Mouse (Mus musculus): ENCODE data around the gene Gm10642. TPM values are rescaled to one million over a fixed set of nuclear protein-coding genes. Genes with fewer than 3 reads are reported as not detected.
A peak's percentile ranks its signal among the peaks of the same experiment; 100 is the strongest.

Gene Gm10642
- total RNA-seq (2014; fragmentation: Nextera tagmentation) (0.59 TPM in 1 of 2 replicates, not detected in the other), total RNA-seq (2017) (0.89 TPM in 1 of 2 replicates, not detected in the other)

- peak; percentile 50 for ATAC-seq (replicated peaks; ENCODE audit: low FRiP score, low TSS enrichment, poor library complexity, severe bottlenecking)
Observed at GRCm38 (mm10) chr9:70656130-70657007, at the start of gene Gm10642. TSS of gene Gm10642 (plus strand) at chr9:70656251.

- ATAC-seq (replicated peaks; ENCODE audit: low FRiP score, low TSS enrichment, poor library complexity, severe bottlenecking): no peak
Observed at GRCm38 (mm10) chr9:70611026-70611673, 44.9 kb upstream of the Gm10642 start.

GRCm38 (mm10) chr9:70629711-70630110 is 26.3 kb upstream of the Gm10642 start:
- ATAC-seq (replicated peaks; ENCODE audit: low FRiP score, low TSS enrichment, poor library complexity, severe bottlenecking): no peak

GRCm38 (mm10) chr9:70631665-70632064 is 24.4 kb upstream of the Gm10642 start:
- ATAC-seq (replicated peaks; ENCODE audit: low FRiP score, low TSS enrichment, poor library complexity, severe bottlenecking): no peak

- ATAC-seq (replicated peaks; ENCODE audit: low FRiP score, low TSS enrichment, poor library complexity, severe bottlenecking): no peak
Observed at GRCm38 (mm10) chr9:70636748-70637147, 19.3 kb upstream of the Gm10642 start.

- no peak for ATAC-seq (replicated peaks; ENCODE audit: low FRiP score, low TSS enrichment, poor library complexity, severe bottlenecking)
Observed at GRCm38 (mm10) chr9:70650260-70650659, 5.8 kb upstream of the Gm10642 start.

GRCm38 (mm10) chr9:70650994-70651393 is 5.1 kb upstream of the Gm10642 start:
- no peak for ATAC-seq (replicated peaks; ENCODE audit: low FRiP score, low TSS enrichment, poor library complexity, severe bottlenecking)

GRCm38 (mm10) chr9:70652221-70652620 is 3.8 kb upstream of the Gm10642 start:
- no peak for ATAC-seq (replicated peaks; ENCODE audit: low FRiP score, low TSS enrichment, poor library complexity, severe bottlenecking)

- ATAC-seq (replicated peaks; ENCODE audit: low FRiP score, low TSS enrichment, poor library complexity, severe bottlenecking): no peak
Observed at GRCm38 (mm10) chr9:70653875-70654274, 2.2 kb upstream of the Gm10642 start.

- ATAC-seq (replicated peaks; ENCODE audit: low FRiP score, low TSS enrichment, poor library complexity, severe bottlenecking): no peak
Observed at GRCm38 (mm10) chr9:70654496-70654895, 1.6 kb upstream of the Gm10642 start.

- no peak for ATAC-seq (replicated peaks; ENCODE audit: low FRiP score, low TSS enrichment, poor library complexity, severe bottlenecking)
Observed at GRCm38 (mm10) chr9:70655764-70656129, 304 bp upstream of the Gm10642 start.

- peak; percentile 93 for ATAC-seq (replicated peaks; ENCODE audit: low FRiP score, low TSS enrichment, poor library complexity, severe bottlenecking)
Observed at GRCm38 (mm10) chr9:70657013-70657967, 1.2 kb downstream of the Gm10642 start, which contains the start of gene Mindy2. TSS of gene Mindy2 (minus strand) at chr9:70657174.

- no peak for ATAC-seq (replicated peaks; ENCODE audit: low FRiP score, low TSS enrichment, poor library complexity, severe bottlenecking)
Observed at GRCm38 (mm10) chr9:70658266-70658665, 2.2 kb downstream of the Gm10642 start.

GRCm38 (mm10) chr9:70664847-70665246 is 8.8 kb downstream of the Gm10642 start:
- no peak for ATAC-seq (replicated peaks; ENCODE audit: low FRiP score, low TSS enrichment, poor library complexity, severe bottlenecking)

- ATAC-seq (replicated peaks; ENCODE audit: low FRiP score, low TSS enrichment, poor library complexity, severe bottlenecking): no peak
Observed at GRCm38 (mm10) chr9:70665372-70666145, 9.5 kb downstream of the Gm10642 start.

GRCm38 (mm10) chr9:70666811-70667210 is 10.8 kb downstream of the Gm10642 start:
- no peak for ATAC-seq (replicated peaks; ENCODE audit: low FRiP score, low TSS enrichment, poor library complexity, severe bottlenecking)

GRCm38 (mm10) chr9:70668048-70668447 is 12.0 kb downstream of the Gm10642 start:
- no peak for ATAC-seq (replicated peaks; ENCODE audit: low FRiP score, low TSS enrichment, poor library complexity, severe bottlenecking)

GRCm38 (mm10) chr9:70669197-70669596 is 13.1 kb downstream of the Gm10642 start:
- ATAC-seq (replicated peaks; ENCODE audit: low FRiP score, low TSS enrichment, poor library complexity, severe bottlenecking): 0 out of 2 replicates have a peak, but pooled peaks have one; percentile 39

GRCm38 (mm10) chr9:70670381-70670780 is 14.3 kb downstream of the Gm10642 start:
- peak; percentile 78 for ATAC-seq (replicated peaks; ENCODE audit: low FRiP score, low TSS enrichment, poor library complexity, severe bottlenecking)

All from megakaryocyte-erythroid progenitor cell, adult 5-6 weeks (primary cell).